Comparison of ENCODE assay signal across 8 mouse cellular contexts in genomic region chr11:29173706-29174436, GRCm38 (mm10). TPM values are rescaled to one million over a fixed set of nuclear protein-coding genes. Genes with fewer than 3 reads are reported as not detected.
DNase-seq lines count a peak whose midpoint lies in the region; ATAC-seq and TF ChIP-seq lines count a peak whose summit lies in the region.

No protein-coding gene starts in this region.

- peak overlapping the region; percentile 75 for H3K4me2 ChIP-seq in kidney, postnatal 0 days (ENCODE audit: low read length)
- peak overlapping the region; percentile 85 for H3K4me2 ChIP-seq in hindbrain, embryonic 13.5 days
- peak overlapping the region; percentile 92 for H3K4me2 ChIP-seq in midbrain, embryonic 16.5 days (ENCODE audit: low read length)

- no peak for ATAC-seq in kidney, postnatal 0 days (replicated peaks; ENCODE audit: low FRiP score, low read depth)
- ATAC-seq in hindbrain, embryonic 13.5 days (ENCODE audit: low FRiP score): 0 out of 2 replicates have a peak, but pooled peaks have one; percentile 6
- no peak for ATAC-seq in midbrain, embryonic 16.5 days

- peak; percentile 9 for DNase-seq in kidney, postnatal 0 days (ENCODE audit: low spot score)
- DNase-seq in kidney, adult 9 months: no peak
- DNase-seq in brain, embryonic 14.5 days (ENCODE audit: low read depth): peak; percentile 20
- DNase-seq in right cerebral cortex, postnatal 36 days (ENCODE audit: low spot score in 2 of 2): no peak
- DNase-seq in frontal cortex, adult 2 months (ENCODE audit: extremely low spot score in 1 of 2, low spot score in 1 of 2): no peak
- DNase-seq in adrenal gland, postnatal 14 days: no peak

- H3K9me3 ChIP-seq in kidney, postnatal 0 days (replicated peaks; ENCODE audit: low read length): no peaks in the 10 kb centered on the region
- no peaks in the 10 kb centered on the region for H3K9me3 ChIP-seq in hindbrain, embryonic 13.5 days
- H3K9me3 ChIP-seq in midbrain, embryonic 16.5 days (replicated peaks; ENCODE audit: control insufficient read depth, low read length, poor library complexity, severe bottlenecking): no peaks in the 10 kb centered on the region

- H3K9ac ChIP-seq in kidney, postnatal 0 days (ENCODE audit: low read depth, low read length): peak overlapping the region; percentile 100
- H3K9ac ChIP-seq in hindbrain, embryonic 13.5 days: peak overlapping the region; percentile 99
- peak overlapping the region; percentile 98 for H3K9ac ChIP-seq in midbrain, embryonic 16.5 days (ENCODE audit: low read depth, low read length)

- no peaks in the 10 kb centered on the region for H3K27me3 ChIP-seq in kidney, postnatal 0 days (ENCODE audit: insufficient read depth, low read length)
- no peaks in the 10 kb centered on the region for H3K27me3 ChIP-seq in hindbrain, embryonic 13.5 days
- no peaks in the 10 kb centered on the region for H3K27me3 ChIP-seq in midbrain, embryonic 16.5 days (ENCODE audit: control insufficient read depth, insufficient read depth, low read depth, low read length)

- no peak for TF ChIP-seq CTCF in kidney, postnatal 0 days (IDR thresholded peaks at IDR 0.05; ENCODE audit: low read depth)
- no peak for TF ChIP-seq CTCF in brain, embryonic 14.5 days (IDR thresholded peaks at IDR 0.05; ENCODE audit: borderline replicate concordance, extremely low read depth, insufficient read depth, insufficient read length)

- peaks cover 8% of the 10 kb centered on the region for H3K4me1 ChIP-seq in kidney, postnatal 0 days (replicated peaks; ENCODE audit: insufficient read depth, low read length)
- H3K4me1 ChIP-seq in hindbrain, embryonic 13.5 days (replicated peaks): peaks cover 21% of the 10 kb centered on the region
- peaks cover 21% of the 10 kb centered on the region for H3K4me1 ChIP-seq in midbrain, embryonic 16.5 days (ENCODE audit: control insufficient read depth, insufficient read depth, low read length)

- no peaks in the 10 kb centered on the region for H3K36me3 ChIP-seq in kidney, postnatal 0 days (ENCODE audit: insufficient read depth, low read length)
- H3K36me3 ChIP-seq in hindbrain, embryonic 13.5 days: no peaks in the 10 kb centered on the region
- no peaks in the 10 kb centered on the region for H3K36me3 ChIP-seq in midbrain, embryonic 16.5 days (ENCODE audit: control insufficient read depth, insufficient read depth, low read length)

- whole genome bisulfite sequencing in kidney, postnatal 0 days: 2% methylated on average over 13 of the region's 13 CpGs
- 5% methylated on average over 13 of the region's 13 CpGs for whole genome bisulfite sequencing in hindbrain, embryonic 13.5 days
- WGBS in midbrain, embryonic 16.5 days: 6% methylated on average over 13 of the region's 13 CpGs

- TF ChIP-seq POLR2A in brain, embryonic 14.5 days (IDR thresholded peaks at IDR 0.05; ENCODE audit: borderline replicate concordance, extremely low read depth, insufficient read depth, insufficient read length, poor library complexity, severe bottlenecking): no peak

- H3K4me3 ChIP-seq in kidney, postnatal 0 days (replicated peaks; ENCODE audit: low read depth, low read length): peak overlapping the region; percentile 100
- peak overlapping the region; percentile 95 for H3K4me3 ChIP-seq in hindbrain, embryonic 13.5 days
- peak overlapping the region; percentile 98 for H3K4me3 ChIP-seq in midbrain, embryonic 16.5 days (ENCODE audit: low read depth, low read length)

- H3K27ac ChIP-seq in kidney, postnatal 0 days: peak overlapping the region; percentile 100
- peak overlapping the region; percentile 98 for H3K27ac ChIP-seq in hindbrain, embryonic 13.5 days
- peak overlapping the region; percentile 97 for H3K27ac ChIP-seq in midbrain, embryonic 16.5 days (ENCODE audit: low read length)

RNA-seq across cellular contexts. Expression of gene Ppp4r3b, which starts 1.2 kb away (rescaled TPM):
- polyA plus RNA-seq in kidney, postnatal 0 days (2015; fragmentation: Nextera tagmentation; extraction: Ambion mirVana): 75.6 and 83.6 TPM in 2 replicates
- polyA plus RNA-seq in brain, embryonic 14.5 days (2012; rRNA removed): 16.7 and 23.4 TPM in 2 replicates
- 85.8 and 93.9 TPM in 2 replicates for polyA plus RNA-seq in hindbrain, embryonic 13.5 days (2015; fragmentation: Nextera tagmentation; extraction: Ambion mirVana)
- 69.0 and 80.4 TPM in 2 replicates for polyA plus RNA-seq in midbrain, embryonic 16.5 days (2015; fragmentation: Nextera tagmentation; extraction: Ambion mirVana)
- polyA plus RNA-seq in frontal cortex, adult 2 months (2012; rRNA removed): 17.9 and 19.7 TPM in 2 replicates
- total RNA-seq in adrenal gland, postnatal 14 days (2021): 87.6 and 98.8 TPM in 2 replicates

RNA-seq across cellular contexts. Expression of gene Pnpt1, which starts 43.3 kb away (rescaled TPM):
- polyA plus RNA-seq in kidney, postnatal 0 days (2015; fragmentation: Nextera tagmentation; extraction: Ambion mirVana): 36.1 and 37.3 TPM in 2 replicates
- 18.4 and 25.8 TPM in 2 replicates for polyA plus RNA-seq in brain, embryonic 14.5 days (2012; rRNA removed)
- 25.1 and 27.7 TPM in 2 replicates for polyA plus RNA-seq in hindbrain, embryonic 13.5 days (2015; fragmentation: Nextera tagmentation; extraction: Ambion mirVana)
- polyA plus RNA-seq in midbrain, embryonic 16.5 days (2015; fragmentation: Nextera tagmentation; extraction: Ambion mirVana): 27.0 and 27.5 TPM in 2 replicates
- polyA plus RNA-seq in frontal cortex, adult 2 months (2012; rRNA removed): 19.8 and 23.0 TPM in 2 replicates
- 51.8 and 60.5 TPM in 2 replicates for total RNA-seq in adrenal gland, postnatal 14 days (2021)

Comparison
In these comparisons a context has a peak if more than half of its experiments do, and no peak if none do; other contexts are left out.
1. DNase-seq: peak in kidney, postnatal 0 days (single experiment) and brain, embryonic 14.5 days (single experiment); none in kidney, adult 9 months (single experiment), right cerebral cortex, postnatal 36 days (0 of 2), frontal cortex, adult 2 months (0 of 2) and adrenal gland, postnatal 14 days (single experiment).
2. Peak in every context shown above with its lines, with median percentiles within 50 percentile points of each other: H3K27ac ChIP-seq, H3K4me2 ChIP-seq, H3K4me3 ChIP-seq and H3K9ac ChIP-seq.